Mouse (Mus musculus) heart, embryonic 13.5 days (tissue): ENCODE measurements around the gene Spdya. TPM values are rescaled to one million over a fixed set of nuclear protein-coding genes. Genes with fewer than 3 reads are reported as not detected.
A peak's percentile ranks its signal among the peaks of the same experiment; 100 is the strongest.
"Not testable (repeated sequence)": the region's sequence is repeated elsewhere in the genome, so short reads cannot be mapped to it uniquely, and the experiment has no call there.

Source experiments
- ATAC-seq: fragments of 200-750 bp; cut with Nextera tagmentation; 2 replicates; pipeline ENCODE4 v1.8.0; 2017; ENCODE audit warnings: moderate TSS enrichment; ENCODE audit not compliant: insufficient number of reproducible peaks, low FRiP score, low TSS enrichment; ENCODE audit errors: extremely low read depth
- H3K27ac ChIP-seq: fragments of 300-500 bp; sonication (generic); replicated peaks from 2 replicates; pipeline ENCODE4 v1.5.1; 2015; ENCODE audit warnings: moderate library complexity, mild to moderate bottlenecking, inconsistent platforms
- H3K27me3 ChIP-seq: fragments of 300-500 bp; sonication (generic); replicated peaks from 2 replicates; pipeline ENCODE4 v1.6.1; 2015; ENCODE audit warnings: mild to moderate bottlenecking, inconsistent platforms
- H3K36me3 ChIP-seq: fragments of 300-500 bp; sonication (generic); 2 replicates; pipeline ENCODE4 v1.6.1; 2015; ENCODE audit warnings: mild to moderate bottlenecking, inconsistent platforms
- H3K4me1 ChIP-seq: fragments of 300-500 bp; sonication (generic); 2 replicates; pipeline ENCODE4 v1.6.1; 2015; ENCODE audit warnings: inconsistent platforms
- H3K4me2 ChIP-seq: fragments of 300-500 bp; sonication (generic); 2 replicates; pipeline ENCODE4 v1.6.1; 2015; ENCODE audit warnings: inconsistent platforms, mild to moderate bottlenecking, moderate library complexity
- H3K4me3 ChIP-seq: fragments of 300-500 bp; sonication (generic); 2 replicates; pipeline ENCODE4 v1.5.1; 2015; ENCODE audit warnings: moderate library complexity, mild to moderate bottlenecking, inconsistent platforms
- H3K9ac ChIP-seq: fragments of 300-500 bp; sonication (generic); 2 replicates; pipeline ENCODE4 v1.6.1; 2015; ENCODE audit warnings: inconsistent platforms, mild to moderate bottlenecking, moderate library complexity
- H3K9me3 ChIP-seq: fragments of 300-500 bp; sonication (generic); 2 replicates; pipeline ENCODE4 v1.6.1; 2016; ENCODE audit warnings: inconsistent platforms
- WGBS: fragments of 180-500 bp; shearing (Covaris S2); methylation state at CpG from one replicate; pipeline ENCODE4 v1.1.7; 2015; ENCODE audit warnings: mixed read lengths; 5-methylcytosine and 5-hydroxymethylcytosine counted together
- polyA plus RNA-seq: library from polyadenylated mRNA; unstranded; fragments of >200 nt; fragmentation: Nextera tagmentation; extraction: Ambion mirVana; gene quantifications from 2 replicates; pipeline ENCODE4 v1.2.1, GENCODE M21; 2015

The Spdya gene
- 0.25 and 0.32 TPM in 2 replicates for polyA plus RNA-seq

DNA sequence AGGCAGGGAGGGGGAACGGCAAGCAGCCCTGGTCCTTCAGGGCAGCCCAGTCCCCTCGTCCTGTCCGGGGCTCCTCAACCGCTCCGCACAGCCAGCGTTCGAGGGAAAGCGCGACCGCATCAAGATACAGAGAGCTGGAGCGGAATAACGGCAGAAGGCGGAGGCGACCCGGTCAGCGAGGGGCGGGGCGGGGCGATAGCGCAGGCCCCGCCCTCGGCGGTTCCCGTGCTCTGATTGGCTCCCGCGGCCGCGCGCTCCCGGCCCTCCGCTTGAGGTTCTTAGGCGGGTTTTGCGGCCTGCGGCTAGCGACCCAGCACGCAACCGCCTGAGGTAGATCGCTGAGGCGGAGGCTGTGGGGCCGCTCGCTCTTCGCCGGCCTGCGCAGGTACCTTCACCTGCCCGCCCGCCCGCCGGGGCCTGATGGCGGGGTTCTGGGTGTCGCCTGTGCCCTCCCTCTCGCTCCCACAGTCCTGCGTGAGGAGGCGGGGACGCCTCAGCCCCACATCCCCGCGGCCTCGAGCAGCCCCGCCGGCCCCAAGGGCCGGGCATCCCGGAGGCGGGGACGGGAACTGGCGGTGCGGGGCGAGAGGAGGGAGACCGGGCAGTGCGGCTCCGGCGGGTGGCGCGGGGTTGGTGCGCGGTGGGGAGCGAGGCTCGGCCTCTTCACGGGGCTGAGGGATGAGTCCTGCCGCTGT is at the start of gene Spdya:
Gene Spdya (plus strand): TSS at position 305 of the 695 bp plus-strand sequence.
- H3K4me3 ChIP-seq: peak within 1 kb of the TSS; percentile 80
- H3K4me1 ChIP-seq: peaks cover 16% of the 10 kb centered on the region
- H3K9me3 ChIP-seq: no peaks in the 10 kb centered on the region
- H3K36me3 ChIP-seq: no peaks in the 10 kb centered on the region
- WGBS: under 1% methylated on average over 63 of the region's 78 CpGs
- H3K27ac ChIP-seq: no peak within 1 kb of the TSS
- H3K9ac ChIP-seq: peak within 1 kb of the TSS; percentile 86
- peak within 1 kb of the TSS; percentile 100 for H3K4me2 ChIP-seq
- peaks cover 54% of the 10 kb centered on the region for H3K27me3 ChIP-seq
- peak; percentile 94 for ATAC-seq

- Histone ChIP-seq H3K27ac (no peak overlapping the region), H3K9me3 (no peaks in the 10 kb centered on the region), H3K4me2 (no peak overlapping the region), H3K36me3 (peaks cover 92% of the 10 kb centered on the region), H3K9ac (no peak overlapping the region), H3K4me1 (no peaks in the 10 kb centered on the region), H3K4me3 (no peak overlapping the region), H3K27me3 (no peaks in the 10 kb centered on the region)
- WGBS: 87% methylated on average over 8 of the region's 8 CpGs
- no peak for ATAC-seq
Observed at GRCm38 (mm10) chr17:71506832-71507231, 45.0 kb upstream of the Spdya start.

GRCm38 (mm10) chr17:71510297-71510696 is 41.6 kb upstream of the Spdya start:
- no peaks in the 10 kb centered on the region for H3K4me1 ChIP-seq
- ATAC-seq: no peak
- H3K9ac ChIP-seq: no peak overlapping the region
- H3K4me3 ChIP-seq: no peak overlapping the region
- no peak overlapping the region for H3K27ac ChIP-seq
- H3K9me3 ChIP-seq: no peaks in the 10 kb centered on the region
- H3K36me3 ChIP-seq: peaks cover 95% of the 10 kb centered on the region
- no peak overlapping the region for H3K4me2 ChIP-seq
- H3K27me3 ChIP-seq: no peaks in the 10 kb centered on the region
- WGBS: 93% methylated on average over 11 of the region's 11 CpGs

DNA sequence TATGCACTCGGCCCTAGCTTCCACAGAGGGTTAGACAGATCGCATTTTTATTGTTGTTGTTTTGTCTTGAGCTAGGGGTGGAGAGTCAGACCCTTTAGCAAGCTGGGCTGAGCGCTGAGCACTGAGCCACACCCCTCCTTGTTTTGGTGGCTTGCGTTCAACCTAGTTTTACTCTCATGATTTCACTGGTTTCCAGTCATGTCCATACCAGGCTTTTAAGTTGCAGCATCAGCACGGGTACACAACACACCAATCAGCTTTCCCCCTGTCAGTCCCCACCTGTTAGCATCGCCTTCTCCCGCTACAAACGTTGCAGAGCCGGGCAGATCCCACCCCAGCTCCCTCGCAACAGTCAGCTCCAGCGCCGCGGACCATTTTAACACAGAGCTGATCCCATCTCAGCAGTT is 25.6 kb upstream of the Spdya start:
- Histone ChIP-seq H3K9me3 (no peaks in the 10 kb centered on the region), H3K4me1 (peaks cover 20% of the 10 kb centered on the region), H3K9ac (peak overlapping the region; percentile 79), H3K4me2 (peak overlapping the region; percentile 84), H3K27ac (peak overlapping the region; percentile 91), H3K36me3 (peaks cover 21% of the 10 kb centered on the region), H3K27me3 (no peaks in the 10 kb centered on the region), H3K4me3 (peak overlapping the region; percentile 78)
- 0 out of 2 replicates have a peak, but pooled peaks have one; percentile 8 for ATAC-seq
- under 1% methylated on average over 13 of the region's 13 CpGs for WGBS

GRCm38 (mm10) chr17:71526711-71527564 is 24.9 kb upstream of the Spdya start, which contains the start of gene Ndc80:
TSS of gene Ndc80 (minus strand) at chr17:71526857.
- peak; percentile 95 for ATAC-seq
- no peaks in the 10 kb centered on the region for H3K9me3 ChIP-seq
- peaks cover 20% of the 10 kb centered on the region for H3K4me1 ChIP-seq
- no peaks in the 10 kb centered on the region for H3K27me3 ChIP-seq
- H3K36me3 ChIP-seq: peaks cover 17% of the 10 kb centered on the region
- peak within 1 kb of the TSS; percentile 78 for H3K4me3 ChIP-seq
- peak within 1 kb of the TSS; percentile 84 for H3K4me2 ChIP-seq
- peak within 1 kb of the TSS; percentile 91 for H3K27ac ChIP-seq
- H3K9ac ChIP-seq: peak within 1 kb of the TSS; percentile 79
- WGBS: under 1% methylated on average over 66 of the region's 66 CpGs

GRCm38 (mm10) chr17:71528042-71528441 is 23.8 kb upstream of the Spdya start:
- H3K4me3 ChIP-seq: no peak overlapping the region
- H3K9ac ChIP-seq: no peak overlapping the region
- no peaks in the 10 kb centered on the region for H3K27me3 ChIP-seq
- H3K4me1 ChIP-seq: peaks cover 20% of the 10 kb centered on the region
- ATAC-seq: no peak
- H3K4me2 ChIP-seq: no peak overlapping the region
- no peak overlapping the region for H3K27ac ChIP-seq
- H3K9me3 ChIP-seq: no peaks in the 10 kb centered on the region
- peaks cover 7% of the 10 kb centered on the region for H3K36me3 ChIP-seq

- H3K9me3 ChIP-seq, H3K36me3 ChIP-seq, ATAC-seq, H3K4me3 ChIP-seq, H3K4me2 ChIP-seq, H3K27ac ChIP-seq, H3K4me1 ChIP-seq, H3K27me3 ChIP-seq, H3K9ac ChIP-seq: not testable (repeated sequence)
- WGBS: 60% methylated on average over 1 of the region's 1 CpGs
Observed at GRCm38 (mm10) chr17:71535595-71535994, 16.3 kb upstream of the Spdya start.

DNA sequence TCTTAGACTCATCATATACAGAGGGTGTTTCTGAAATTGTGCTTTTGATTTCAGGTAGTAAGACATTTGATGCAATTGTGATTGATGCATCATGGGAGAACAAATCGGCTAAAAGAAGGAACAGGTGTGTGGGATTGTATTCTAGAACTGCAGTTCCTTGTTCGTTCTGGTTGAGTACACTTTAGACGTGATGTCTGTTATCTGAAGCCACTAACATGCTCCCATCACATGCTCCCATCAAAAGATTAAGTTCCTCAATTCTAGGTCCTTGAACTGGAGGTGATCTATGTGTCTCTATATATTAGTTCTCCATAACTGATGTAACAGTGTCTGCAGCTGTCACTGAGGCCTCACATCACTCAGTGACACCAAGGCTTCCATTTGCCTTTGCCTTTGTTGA is 14.7 kb upstream of the Spdya start:
- no peaks in the 10 kb centered on the region for H3K27me3 ChIP-seq
- ATAC-seq: no peak
- H3K4me1 ChIP-seq: no peaks in the 10 kb centered on the region
- no peaks in the 10 kb centered on the region for H3K9me3 ChIP-seq
- no peak overlapping the region for H3K9ac ChIP-seq
- no peak overlapping the region for H3K4me2 ChIP-seq
- H3K27ac ChIP-seq: no peak overlapping the region
- H3K4me3 ChIP-seq: no peak overlapping the region
- H3K36me3 ChIP-seq: no peaks in the 10 kb centered on the region
- WGBS: 77% methylated on average over 3 of the region's 3 CpGs

DNA sequence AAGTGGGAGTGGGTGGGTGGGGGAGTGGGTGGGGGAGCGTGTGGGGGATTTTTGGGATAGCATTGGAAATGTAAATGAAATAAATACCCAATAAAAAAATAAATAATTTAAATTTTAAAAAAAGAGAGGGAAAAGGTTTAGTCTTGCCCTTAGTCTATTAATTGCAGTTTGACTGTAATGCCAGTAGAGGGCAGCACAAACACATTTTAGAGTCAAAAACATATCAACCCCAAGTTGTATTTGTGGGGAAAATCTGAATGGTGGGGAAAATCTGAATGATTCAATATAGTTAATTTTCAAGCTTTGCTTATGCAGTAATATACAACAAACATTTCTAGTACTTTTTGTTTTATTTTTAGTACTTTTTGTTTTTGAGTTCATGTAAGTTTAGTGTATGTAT is 3.3 kb upstream of the Spdya start:
- Histone ChIP-seq H3K27me3 (peaks cover 40% of the 10 kb centered on the region), H3K9me3 (no peaks in the 10 kb centered on the region), H3K4me1 (peaks cover 16% of the 10 kb centered on the region), H3K36me3 (no peaks in the 10 kb centered on the region), H3K4me3 (no peak overlapping the region), H3K27ac (no peak overlapping the region), H3K9ac (no peak overlapping the region), H3K4me2 (no peak overlapping the region)
- ATAC-seq: no peak
- 11% methylated on average over 1 of the region's 1 CpGs for WGBS

DNA sequence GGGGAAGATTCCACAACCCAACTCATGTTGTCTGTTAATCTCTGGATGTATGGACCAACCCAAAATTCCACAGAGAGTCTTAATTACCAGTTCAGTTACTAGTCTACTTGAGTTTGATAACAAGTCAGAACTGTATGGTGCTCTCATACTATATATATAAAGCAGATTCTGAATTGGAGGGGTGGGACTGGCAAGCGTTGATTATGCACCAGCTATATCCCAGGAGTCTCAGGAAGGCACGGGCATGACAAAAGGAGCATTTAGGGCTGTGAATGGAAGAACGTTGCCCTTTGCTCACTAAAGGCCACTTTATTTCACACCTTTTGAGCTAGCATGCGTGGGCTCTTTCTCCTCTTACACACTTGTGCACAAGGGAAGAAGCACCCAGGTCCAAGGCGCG is 511 bp upstream of the Spdya start:
- H3K27me3 ChIP-seq: peaks cover 54% of the 10 kb centered on the region
- no peak overlapping the region for H3K27ac ChIP-seq
- no peak for ATAC-seq

DNA sequence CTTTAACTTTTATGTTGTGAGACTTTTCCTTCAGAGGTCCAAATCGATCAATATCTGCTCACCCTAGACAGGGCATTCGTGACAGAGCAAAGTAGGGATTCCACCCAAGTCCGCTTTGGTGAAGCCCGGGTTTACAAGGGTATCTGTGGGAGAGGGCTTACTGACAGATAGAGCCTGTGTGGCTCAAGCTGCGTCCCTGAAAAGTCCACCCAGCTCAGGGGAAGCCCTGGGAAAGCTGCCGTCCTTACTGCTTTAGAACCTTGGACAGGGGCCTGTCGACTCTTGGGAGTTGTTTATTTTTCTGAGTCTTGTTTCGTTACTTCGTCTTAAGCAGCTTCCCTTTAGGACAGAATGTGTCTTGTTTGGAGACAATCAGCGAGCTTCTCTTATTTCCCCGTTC is 1.0 kb downstream of the Spdya start:
- Histone ChIP-seq H3K4me1 (peaks cover 16% of the 10 kb centered on the region), H3K4me2 (peak overlapping the region; percentile 100), H3K36me3 (no peaks in the 10 kb centered on the region), H3K27me3 (peaks cover 54% of the 10 kb centered on the region), H3K27ac (no peak overlapping the region), H3K9me3 (no peaks in the 10 kb centered on the region), H3K9ac (peak overlapping the region; percentile 34; the same call in 1 of the 2 replicates), H3K4me3 (peak overlapping the region; percentile 80)
- no peak for ATAC-seq
- WGBS: 9% methylated on average over 11 of the region's 11 CpGs

More for the DNA sequence above, 511 bp upstream of the Spdya start:
- H3K4me3 ChIP-seq: peak overlapping the region; percentile 80
- no peaks in the 10 kb centered on the region for H3K36me3 ChIP-seq
- peak overlapping the region; percentile 100 for H3K4me2 ChIP-seq
- WGBS: 11% methylated on average over 6 of the region's 6 CpGs
- H3K9ac ChIP-seq: peak overlapping the region; percentile 81
- H3K4me1 ChIP-seq: peaks cover 16% of the 10 kb centered on the region
- no peaks in the 10 kb centered on the region for H3K9me3 ChIP-seq
